Mouse (Mus musculus): ENCODE data around the gene Gm28230.

DNA sequence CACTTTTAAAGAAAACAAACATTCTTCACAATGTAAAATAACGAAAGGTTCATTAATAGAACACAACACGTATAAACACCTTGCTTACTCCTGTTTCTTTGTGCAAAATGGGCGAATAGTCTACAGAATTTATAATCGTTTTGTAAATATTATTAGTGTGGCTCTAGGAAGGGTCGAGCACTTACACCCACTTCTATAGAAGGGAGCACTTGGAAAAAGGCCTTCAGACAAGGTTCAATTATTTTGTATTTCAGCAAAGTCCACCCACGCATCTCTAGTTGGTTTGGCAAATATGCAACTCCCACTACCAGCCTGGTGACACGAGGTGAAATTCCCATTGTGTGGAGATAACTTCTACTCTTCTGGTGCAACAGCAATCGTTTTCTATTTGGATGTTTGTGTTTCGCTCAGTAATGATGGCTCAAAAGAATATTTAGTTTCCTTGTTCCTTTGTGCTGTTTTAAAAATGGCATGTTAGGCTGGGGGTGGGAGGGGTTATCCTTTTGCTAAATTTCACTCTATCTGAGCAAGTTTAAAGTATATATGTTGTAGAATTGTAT, 22.0 kb downstream of the Gm28230 start:
- TF ChIP-seq POLR2A (IDR thresholded peaks at IDR 0.05; ENCODE audit: borderline replicate concordance, control insufficient read depth, low read depth, low read length) (no peak), CTCF (IDR thresholded peaks at IDR 0.05; ENCODE audit: control insufficient read depth, insufficient read depth, low read length) (no peak)
